Mouse (Mus musculus) myocyte (in vitro differentiated cells): ENCODE results near the gene Mest.

Experiments
- CEBPB ChIP-seq: IDR thresholded peaks from 2 replicates; pipeline ENCODE4 v1.6.1; 2011; ENCODE audit warnings: mild to moderate bottlenecking, moderate library complexity; ENCODE audit not compliant: poor library complexity, insufficient read depth, severe bottlenecking
- MYOG ChIP-seq, 3 experiments: IDR thresholded peaks; one replicate each; pipeline ENCODE4 v1.6.1; 2011; ENCODE audit warnings: control low read depth in 2 of 3, low read depth in 2 of 3, mild to moderate bottlenecking in 2 of 3; ENCODE audit not compliant: insufficient read length in 2 of 3, control insufficient read depth in 1 of 3, insufficient read depth in 1 of 3
- POLR2A ChIP-seq: IDR thresholded peaks from one replicate; pipeline ENCODE4 v1.6.1; 2011; ENCODE audit warnings: low read depth, mild to moderate bottlenecking, control low read depth, moderate library complexity; ENCODE audit not compliant: insufficient read length
- TCF12 ChIP-seq: IDR thresholded peaks from one replicate; pipeline ENCODE4 v1.6.1; 2011; ENCODE audit warnings: mild to moderate bottlenecking, control low read depth; ENCODE audit not compliant: poor library complexity, insufficient read depth, severe bottlenecking

GRCm38 (mm10) chr6:30711365-30711763, 12.0 kb upstream of the Mest start:
- no peak for TF ChIP-seq POLR2A
- no peak for TF ChIP-seq MYOG (IDR thresholded peaks at IDR 0.05; ENCODE audit: control insufficient read depth in 1 of 3, insufficient read depth in 1 of 3, insufficient read length in 2 of 3, low read depth in 2 of 3)
- no peak for TF ChIP-seq CEBPB
- no peak for TF ChIP-seq TCF12
